Mouse (Mus musculus) G1E (cell line): ENCODE measurements around the gene Rnf225.

Source experiments
- CTCF ChIP-seq: IDR thresholded peaks from 2 replicates; pipeline ENCODE4 v1.5.1; 2012; ENCODE audit warnings: low read depth, low read length, inconsistent platforms, mixed read lengths
- GATA1 ChIP-seq: IDR thresholded peaks from 2 replicates; pipeline ENCODE4 v1.6.1; 2012; ENCODE audit warnings: borderline replicate concordance, low read length, inconsistent platforms, mixed read lengths
- GATA2 ChIP-seq: IDR thresholded peaks from 2 replicates; pipeline ENCODE4 v1.6.1; 2012; ENCODE audit warnings: low read depth, low read length, inconsistent platforms, borderline replicate concordance
- POLR2AphosphoS5 ChIP-seq: IDR thresholded peaks from 2 replicates; pipeline ENCODE4 v1.6.1; 2012; ENCODE audit warnings: low read depth, low read length, inconsistent platforms; ENCODE audit not compliant: insufficient replicate concordance
- TAL1 ChIP-seq: conservative IDR thresholded peaks from 2 replicates; pipeline ENCODE4 v1.6.1; 2012; ENCODE audit warnings: low read depth, low read length, inconsistent platforms, mixed read lengths

GRCm38 (mm10) chr7:12886563-12887266, 40.5 kb upstream of the Rnf225 start:
- TF ChIP-seq CTCF (no peak), TAL1 (no peak), GATA1 (no peak), POLR2AphosphoS5 (no peak), GATA2 (no peak)
